Mouse (Mus musculus) telencephalon, adult 2 months (tissue): ENCODE measurements around the gene Tprkb.
"Not testable (repeated sequence)": the region's sequence is repeated elsewhere in the genome, so short reads cannot be mapped to it uniquely, and the experiment has no call there.

ENCODE experiments used
- DNase-seq: peaks from one replicate; pipeline ENCODE4 v3.0.0-alpha.2; 2011; ENCODE audit warnings: low read depth, low spot score

Tprkb gene

GRCm38 (mm10) chr6:85915539-85916513, 4.2 kb downstream of the Tprkb start, which contains the start of gene Nat8f1:
TSS of gene Nat8f1 (minus strand) at chr6:85915687.
- DNase-seq: peak; percentile 88

GRCm38 (mm10) chr6:85916596-85916995, 4.9 kb downstream of the Tprkb start:
- DNase-seq: no peak

- not testable (repeated sequence) for DNase-seq
These were observed 6.7 kb downstream of the Tprkb start for GRCm38 (mm10) chr6:85918341-85918740.

- no peak for DNase-seq
These were observed 7.7 kb downstream of the Tprkb start for GRCm38 (mm10) chr6:85919401-85919800.

GRCm38 (mm10) chr6:85923643-85924042, 12.0 kb downstream of the Tprkb start:
- DNase-seq: no peak

- no peak for DNase-seq
These were observed 15.0 kb downstream of the Tprkb start for GRCm38 (mm10) chr6:85926709-85927108.

GRCm38 (mm10) chr6:85927476-85928464, 16.1 kb downstream of the Tprkb start:
- no peak for DNase-seq

- no peak for DNase-seq
These were observed 17.6 kb downstream of the Tprkb start for GRCm38 (mm10) chr6:85929312-85929711.

- DNase-seq: no peak
These were observed 22.4 kb downstream of the Tprkb start for GRCm38 (mm10) chr6:85934047-85934446.

GRCm38 (mm10) chr6:85935646-85936045, 24.0 kb downstream of the Tprkb start:
- no peak for DNase-seq

- DNase-seq: peak; percentile 78
These were observed 25.1 kb downstream of the Tprkb start for GRCm38 (mm10) chr6:85936508-85937465.

GRCm38 (mm10) chr6:85938701-85939100, 27.0 kb downstream of the Tprkb start:
- DNase-seq: no peak

GRCm38 (mm10) chr6:85942469-85942868, 30.8 kb downstream of the Tprkb start:
- DNase-seq: no peak

- peak; percentile 50 for DNase-seq
These were observed 36.9 kb downstream of the Tprkb start for GRCm38 (mm10) chr6:85948549-85948948.

GRCm38 (mm10) chr6:85957581-85957980, 45.9 kb downstream of the Tprkb start:
- DNase-seq: no peak

- peak; percentile 90 for DNase-seq
These were observed 49.7 kb downstream of the Tprkb start, which contains the start of gene Dusp11 for GRCm38 (mm10) chr6:85961101-85962091. TSS of gene Dusp11 (minus strand) at chr6:85961667.

GRCm38 (mm10) chr6:85966081-85966480, 54.4 kb downstream of the Tprkb start:
- DNase-seq: not testable (repeated sequence)

- no peak for DNase-seq
These were observed 55.0 kb downstream of the Tprkb start for GRCm38 (mm10) chr6:85966686-85967085.

- no peak for DNase-seq
These were observed 58.2 kb downstream of the Tprkb start for GRCm38 (mm10) chr6:85969889-85970288.
